Mouse (Mus musculus): ENCODE results near the gene Vmn1r222.
"Not testable (repeated sequence)": the region's sequence is repeated elsewhere in the genome, so short reads cannot be mapped to it uniquely, and the experiment has no call there.

The Vmn1r222 gene

GRCm38 (mm10) chr13:23235847-23236246, at the start of gene Vmn1r222:
TSS of gene Vmn1r222 (minus strand) at chr13:23235947.
- not testable (repeated sequence) for DNase-seq

GRCm38 (mm10) chr13:23285191-23285920, 49.6 kb upstream of the Vmn1r222 start:
- no peak for DNase-seq

- DNase-seq: no peak
Observed at GRCm38 (mm10) chr13:23279992-23280391, 44.2 kb upstream of the Vmn1r222 start.

- DNase-seq: no peak
Observed at GRCm38 (mm10) chr13:23279576-23279975, 43.8 kb upstream of the Vmn1r222 start.

GRCm38 (mm10) chr13:23270321-23271101, 34.8 kb upstream of the Vmn1r222 start:
- no peak for DNase-seq

GRCm38 (mm10) chr13:23269681-23270080, 33.9 kb upstream of the Vmn1r222 start:
- no peak for DNase-seq

- DNase-seq: not testable (repeated sequence)
Observed at GRCm38 (mm10) chr13:23269127-23269526, 33.4 kb upstream of the Vmn1r222 start.

GRCm38 (mm10) chr13:23268606-23269005, 32.9 kb upstream of the Vmn1r222 start:
- DNase-seq: not testable (repeated sequence)

GRCm38 (mm10) chr13:23258546-23259048, 22.9 kb upstream of the Vmn1r222 start:
- DNase-seq: no peak

- DNase-seq: not testable (repeated sequence)
Observed at GRCm38 (mm10) chr13:23246834-23247233, 11.1 kb upstream of the Vmn1r222 start, which contains the start of gene Vmn1r223. TSS of gene Vmn1r223 (plus strand) at chr13:23247134.

GRCm38 (mm10) chr13:23213827-23214226, 21.9 kb downstream of the Vmn1r222 start, which contains the start of gene Vmn1r221:
TSS of gene Vmn1r221 (plus strand) at chr13:23214127.
- DNase-seq: not testable (repeated sequence)

GRCm38 (mm10) chr13:23203885-23204284, 31.9 kb downstream of the Vmn1r222 start:
- not testable (repeated sequence) for DNase-seq

- no peak for DNase-seq
Observed at GRCm38 (mm10) chr13:23187875-23188274, 47.9 kb downstream of the Vmn1r222 start, which contains the start of gene Vmn1r220. TSS of gene Vmn1r220 (minus strand) at chr13:23187975.
